Mouse (Mus musculus): Measurements from ENCODE around the gene Scn11a.
A peak's percentile ranks its signal among the peaks of the same experiment; 100 is the strongest.

Scn11a gene

GRCm38 (mm10) chr9:119795254-119795912 lies 29.9 kb downstream of the Scn11a start:
- no peak for DNase-seq

GRCm38 (mm10) chr9:119794470-119794869 lies 30.8 kb downstream of the Scn11a start:
- no peak for DNase-seq

GRCm38 (mm10) chr9:119792505-119792904 lies 32.8 kb downstream of the Scn11a start:
- DNase-seq: peak; percentile 57

GRCm38 (mm10) chr9:119780901-119781300 lies 44.4 kb downstream of the Scn11a start:
- DNase-seq: no peak

GRCm38 (mm10) chr9:119776661-119777060 lies 48.6 kb downstream of the Scn11a start:
- DNase-seq: no peak

- DNase-seq: peak; percentile 62
Observed at GRCm38 (mm10) chr9:119768585-119768984, 56.7 kb downstream of the Scn11a start.

GRCm38 (mm10) chr9:119760226-119760625 lies 65.0 kb downstream of the Scn11a start:
- DNase-seq: peak; percentile 8

GRCm38 (mm10) chr9:119759457-119759856 lies 65.8 kb downstream of the Scn11a start:
- DNase-seq: no peak

- peak; percentile 37 for DNase-seq
Observed at GRCm38 (mm10) chr9:119751507-119751906, 73.7 kb downstream of the Scn11a start.

GRCm38 (mm10) chr9:119749112-119749511 lies 76.1 kb downstream of the Scn11a start:
- no peak for DNase-seq

- DNase-seq: peak; percentile 84
Observed at GRCm38 (mm10) chr9:119743900-119744299, 81.4 kb downstream of the Scn11a start.

GRCm38 (mm10) chr9:119743312-119743711 lies 81.9 kb downstream of the Scn11a start:
- DNase-seq: peak; percentile 12

- no peak for DNase-seq
Observed at GRCm38 (mm10) chr9:119741101-119741786, 84.0 kb downstream of the Scn11a start.

- no peak for DNase-seq
Observed at GRCm38 (mm10) chr9:119728412-119729097, 96.7 kb downstream of the Scn11a start.

GRCm38 (mm10) chr9:119726990-119727389 lies 98.3 kb downstream of the Scn11a start:
- no peak for DNase-seq

GRCm38 (mm10) chr9:119725293-119725862 lies 99.9 kb downstream of the Scn11a start:
- DNase-seq: no peak

GRCm38 (mm10) chr9:119719222-119719621 lies 106.0 kb downstream of the Scn11a start, which contains the start of gene Scn10a:
Gene Scn10a, minus strand, starts transcription at chr9:119719322.
- no peak for DNase-seq

- peak; percentile 49 for DNase-seq
Observed at GRCm38 (mm10) chr9:119706700-119707099, 118.6 kb downstream of the Scn11a start.

All from thymus, postnatal 25 days (tissue).